29 mouse cellular contexts compared by ENCODE assay signal in genomic region chr6:114023794-114024193, GRCm38 (mm10). TPM values are rescaled to one million over a fixed set of nuclear protein-coding genes. Genes with fewer than 3 reads are reported as not detected.
"Had no signal": no experiment of that assay in that cellular context is flagged by ENCODE, and none has a peak within 500 bp of the region (broad histone marks: within the 10 kb centered on the region; RNA-seq: fewer than 3 reads in every experiment).

No protein-coding gene starts in this region.

- H3K36me3 ChIP-seq: embryonic facial prominence, embryonic 10.5 days; embryonic facial prominence, embryonic 12.5 days; embryonic facial prominence, embryonic 13.5 days; embryonic facial prominence, embryonic 15.5 days; forebrain, embryonic 10.5 days; forebrain, embryonic 12.5 days; forebrain, embryonic 15.5 days had no signal

- H3K4me3 ChIP-seq: embryonic facial prominence, embryonic 10.5 days; embryonic facial prominence, embryonic 12.5 days; embryonic facial prominence, embryonic 13.5 days; embryonic facial prominence, embryonic 15.5 days; erythroblast, embryonic 14.5 days; forebrain, embryonic 10.5 days; forebrain, embryonic 12.5 days; forebrain, embryonic 13.5 days; forebrain, embryonic 15.5 days; gastrocnemius, adult 2 months had no signal

- H3K4me1 ChIP-seq: embryonic facial prominence, embryonic 10.5 days; embryonic facial prominence, embryonic 12.5 days; embryonic facial prominence, embryonic 13.5 days; embryonic facial prominence, embryonic 15.5 days; forebrain, embryonic 10.5 days; forebrain, embryonic 12.5 days; forebrain, embryonic 13.5 days; forebrain, embryonic 15.5 days had no signal

- ATAC-seq: forebrain, embryonic 13.5 days; forebrain, embryonic 14.5 days; forebrain, embryonic 15.5 days; forebrain, embryonic 16.5 days; forebrain, postnatal 0 days had no signal

- DNase-seq: cerebellum, adult 18-20 months; cerebellum, adult 2 months; cerebellum, adult 8-10 months; cerebellum, adult 9-10 months; cerebellum, adult 9-11 months; cerebellum, postnatal 10 days; cerebellum, postnatal 14 days; cerebellum, postnatal 25 days; cerebellum, postnatal 36 days; embryo, embryonic 11 days; forebrain, postnatal 0 days; gastrocnemius, adult 2 months; gastrocnemius, postnatal 10 days; gastrocnemius, postnatal 14 days; gastrocnemius, postnatal 25 days; gastrocnemius, postnatal 36 days; heart, adult 11 months had no signal

- H3K9ac ChIP-seq: embryonic facial prominence, embryonic 12.5 days; embryonic facial prominence, embryonic 13.5 days; embryonic facial prominence, embryonic 15.5 days; forebrain, embryonic 12.5 days; forebrain, embryonic 13.5 days; forebrain, embryonic 15.5 days; forebrain, postnatal 0 days had no signal

- H3K27me3 ChIP-seq: embryonic facial prominence, embryonic 13.5 days; embryonic facial prominence, embryonic 15.5 days; forebrain, embryonic 12.5 days; forebrain, embryonic 13.5 days; forebrain, embryonic 15.5 days had no signal

- H3K9me3 ChIP-seq: embryonic facial prominence, embryonic 10.5 days; embryonic facial prominence, embryonic 12.5 days; embryonic facial prominence, embryonic 13.5 days; embryonic facial prominence, embryonic 15.5 days; forebrain, embryonic 10.5 days; forebrain, embryonic 12.5 days; forebrain, embryonic 13.5 days; forebrain, embryonic 15.5 days had no signal

- H3K4me2 ChIP-seq: embryonic facial prominence, embryonic 12.5 days; embryonic facial prominence, embryonic 13.5 days; embryonic facial prominence, embryonic 15.5 days; forebrain, embryonic 12.5 days; forebrain, embryonic 13.5 days; forebrain, embryonic 15.5 days had no signal

- H3K27ac ChIP-seq: embryonic facial prominence, embryonic 10.5 days; embryonic facial prominence, embryonic 12.5 days; embryonic facial prominence, embryonic 13.5 days; embryonic facial prominence, embryonic 15.5 days; forebrain, embryonic 10.5 days; forebrain, embryonic 12.5 days; forebrain, embryonic 13.5 days; forebrain, embryonic 15.5 days; gastrocnemius, adult 2 months had no signal

RNA-seq across cellular contexts. Expression of gene Atp2b2, which starts 18.6 kb away (rescaled TPM):
- total RNA-seq: common myeloid progenitor, adult 5-6 weeks had no signal
- polyA plus RNA-seq: erythroblast, embryonic 14.5 days had no signal
